ENCODE assay signal across 8 mouse cellular contexts in genomic region chr11:53706236-53706933, GRCm38 (mm10). TPM values are rescaled to one million over a fixed set of nuclear protein-coding genes. Genes with fewer than 3 reads are reported as not detected.
DNase-seq lines count a peak whose midpoint lies in the region; ATAC-seq and TF ChIP-seq lines count a peak whose summit lies in the region.

No protein-coding gene starts in this region.

- peak; percentile 63 for DNase-seq in 3T3-L1 (ENCODE audit: low read depth, low spot score)
- peak in 1 of 2 experiments; percentile 23 for DNase-seq in cerebellum, adult 2 months
- peak; percentile 25 for DNase-seq in forelimb bud, embryonic 11.5 days (ENCODE audit: low read depth, low spot score)
- peak; percentile 29 for DNase-seq in lung, postnatal 25 days (ENCODE audit: low spot score)
- peak; percentile 1 to 19 for DNase-seq in right cerebral cortex, postnatal 36 days (ENCODE audit: low spot score in 2 of 2)
- no peak for DNase-seq in B cell, adult 2 months

- peaks cover 12% of the 10 kb centered on the region; the same call in 1 of the 2 replicates for H3K4me1 ChIP-seq in E14TG2a.4 (replicated peaks; ENCODE audit: low read depth, low read length)
- peaks cover 3% of the 10 kb centered on the region; the same call in 1 of the 2 replicates for H3K4me1 ChIP-seq in cerebellum, adult 2 months (ENCODE audit: control insufficient read depth, insufficient read depth, low read length)
- peaks cover 5% of the 10 kb centered on the region; the same call in 1 of the 2 replicates for H3K4me1 ChIP-seq in kidney, embryonic 16.5 days (ENCODE audit: insufficient read depth, low read length)

- 5% methylated on average over 29 of the region's 29 CpGs for WGBS in cerebellum, adult 2 months
- 5% methylated on average over 29 of the region's 29 CpGs for WGBS in kidney, embryonic 16.5 days

- no peak overlapping the region for H3K27ac ChIP-seq in cerebellum, adult 2 months (ENCODE audit: insufficient read depth, low read length)
- H3K27ac ChIP-seq in kidney, embryonic 16.5 days (ENCODE audit: low read length): peak overlapping the region; percentile 91

- no peaks in the 10 kb centered on the region for H3K9me3 ChIP-seq in E14TG2a.4 (ENCODE audit: low read length)
- no peaks in the 10 kb centered on the region for H3K9me3 ChIP-seq in kidney, embryonic 16.5 days (ENCODE audit: low read length)

- no peak for TF ChIP-seq CTCF in E14TG2a.4 (conservative IDR thresholded peaks at IDR 0.05; ENCODE audit: low read length)
- no peak for TF ChIP-seq CTCF in cerebellum, adult 2 months (IDR thresholded peaks at IDR 0.05; ENCODE audit: borderline replicate concordance, insufficient read depth, low read depth, low read length)

- peak overlapping the region; percentile 90 for H3K9ac ChIP-seq in kidney, embryonic 16.5 days (replicated peaks; ENCODE audit: low read length)

- peak; percentile 75 for ATAC-seq in kidney, embryonic 16.5 days (ENCODE audit: low FRiP score, low TSS enrichment)

- H3K4me3 ChIP-seq in E14TG2a.4 (replicated peaks; ENCODE audit: low read length): peak overlapping the region; percentile 86
- H3K4me3 ChIP-seq in cerebellum, adult 2 months (replicated peaks; ENCODE audit: insufficient read depth, low read depth, low read length): peak overlapping the region; percentile 76
- peak overlapping the region; percentile 82 for H3K4me3 ChIP-seq in kidney, embryonic 16.5 days (ENCODE audit: low read length)

- H3K27me3 ChIP-seq in E14TG2a.4 (ENCODE audit: insufficient read depth, low read length): peaks cover 9% of the 10 kb centered on the region
- no peaks in the 10 kb centered on the region for H3K27me3 ChIP-seq in cerebellum, adult 2 months (ENCODE audit: control insufficient read depth, insufficient read depth, low read length)
- no peaks in the 10 kb centered on the region for H3K27me3 ChIP-seq in kidney, embryonic 16.5 days (ENCODE audit: insufficient read depth, low read length)

- H3K36me3 ChIP-seq in E14TG2a.4 (ENCODE audit: insufficient read depth, low read length): peaks cover 28% of the 10 kb centered on the region
- H3K36me3 ChIP-seq in kidney, embryonic 16.5 days (ENCODE audit: insufficient read depth, low read length): peaks cover 2% of the 10 kb centered on the region; the same call in 1 of the 2 replicates

- H3K4me2 ChIP-seq in kidney, embryonic 16.5 days (replicated peaks; ENCODE audit: low read depth, low read length): peak overlapping the region; percentile 82

- TF ChIP-seq POLR2A in cerebellum, adult 2 months (IDR thresholded peaks at IDR 0.05; ENCODE audit: borderline replicate concordance, insufficient read depth, low read length): no peak

RNA-seq across cellular contexts. Expression of gene Rad50, which starts 0.7 kb away (rescaled TPM):
- polyA plus RNA-seq in cerebellum, adult 2 months (2012; rRNA removed): 5.4 TPM in 2 replicates
- polyA plus RNA-seq in kidney, embryonic 16.5 days (2015; fragmentation: Nextera tagmentation; extraction: Ambion mirVana): 24.9 TPM in 2 replicates

RNA-seq across cellular contexts. Expression of gene Il5, which starts 14.2 kb away (rescaled TPM):
- polyA plus RNA-seq in cerebellum, adult 2 months (2012; rRNA removed): 0.16 and 0.22 TPM in 2 replicates
- polyA plus RNA-seq in kidney, embryonic 16.5 days (2015; fragmentation: Nextera tagmentation; extraction: Ambion mirVana): not detected in 2 replicates

Comparison
In these comparisons a context has a peak if more than half of its experiments do, and no peak if none do; other contexts are left out.
1. DNase-seq: peak in 3T3-L1 (single experiment), forelimb bud, embryonic 11.5 days (single experiment), lung, postnatal 25 days (single experiment) and right cerebral cortex, postnatal 36 days (2 of 2); none in B cell, adult 2 months (0 of 2).
2. Peak in every context shown above with its lines, with median percentiles within 50 percentile points of each other: H3K4me3 ChIP-seq.